Mouse (Mus musculus): Measurements from ENCODE around the gene Elmo1.

Elmo1 gene

GRCm38 (mm10) chr13:20151302-20151978 lies 61.0 kb downstream of the Elmo1 start:
- DNase-seq (ENCODE audit: low read depth, low spot score): peak; percentile 68

- DNase-seq (ENCODE audit: low read depth, low spot score): no peak
These were observed 66.7 kb downstream of the Elmo1 start for GRCm38 (mm10) chr13:20157059-20157458.

DNA sequence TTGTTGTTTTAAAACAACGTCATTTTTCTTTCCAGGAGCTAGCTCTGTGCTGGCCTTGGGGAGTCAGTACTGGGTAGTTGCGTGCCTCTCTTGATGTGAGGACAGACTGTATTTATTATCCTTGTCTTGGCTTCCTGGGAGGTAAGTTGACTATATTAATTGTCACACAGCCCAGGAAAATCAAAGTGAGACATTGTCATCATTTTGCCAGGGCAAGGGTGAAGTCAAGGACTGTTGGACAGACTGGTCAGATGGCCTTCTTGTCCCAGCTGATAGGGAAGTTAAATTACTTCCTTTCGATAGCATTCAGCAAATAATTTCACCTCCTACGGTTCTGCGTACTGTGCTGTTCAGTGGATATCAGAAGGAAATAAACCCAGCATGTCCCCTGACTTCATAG lies 67.1 kb downstream of the Elmo1 start:
- DNase-seq (ENCODE audit: low read depth, low spot score): no peak

GRCm38 (mm10) chr13:20163339-20163954 lies 73.1 kb downstream of the Elmo1 start:
- no peak for DNase-seq (ENCODE audit: low read depth, low spot score)

DNA sequence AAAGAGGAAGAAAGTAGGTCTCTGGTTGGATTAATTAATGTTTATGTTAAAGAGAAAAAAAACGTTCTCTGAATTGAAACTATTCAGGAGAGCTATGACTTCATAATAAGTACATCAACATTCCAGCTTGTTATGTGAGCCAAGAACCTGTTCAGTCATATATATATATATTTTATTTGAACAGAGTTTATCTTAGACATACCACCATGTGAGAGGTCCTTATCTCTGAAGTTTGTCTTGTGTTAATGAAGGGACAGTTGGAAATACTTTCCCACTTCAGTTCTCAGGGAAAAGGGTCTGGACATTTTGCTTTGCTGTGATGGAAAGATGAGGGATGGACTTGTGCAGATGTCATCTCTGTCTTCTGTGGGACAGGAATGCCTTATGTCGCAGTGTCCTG lies 74.4 kb downstream of the Elmo1 start:
- no peak for DNase-seq (ENCODE audit: low read depth, low spot score)

DNA sequence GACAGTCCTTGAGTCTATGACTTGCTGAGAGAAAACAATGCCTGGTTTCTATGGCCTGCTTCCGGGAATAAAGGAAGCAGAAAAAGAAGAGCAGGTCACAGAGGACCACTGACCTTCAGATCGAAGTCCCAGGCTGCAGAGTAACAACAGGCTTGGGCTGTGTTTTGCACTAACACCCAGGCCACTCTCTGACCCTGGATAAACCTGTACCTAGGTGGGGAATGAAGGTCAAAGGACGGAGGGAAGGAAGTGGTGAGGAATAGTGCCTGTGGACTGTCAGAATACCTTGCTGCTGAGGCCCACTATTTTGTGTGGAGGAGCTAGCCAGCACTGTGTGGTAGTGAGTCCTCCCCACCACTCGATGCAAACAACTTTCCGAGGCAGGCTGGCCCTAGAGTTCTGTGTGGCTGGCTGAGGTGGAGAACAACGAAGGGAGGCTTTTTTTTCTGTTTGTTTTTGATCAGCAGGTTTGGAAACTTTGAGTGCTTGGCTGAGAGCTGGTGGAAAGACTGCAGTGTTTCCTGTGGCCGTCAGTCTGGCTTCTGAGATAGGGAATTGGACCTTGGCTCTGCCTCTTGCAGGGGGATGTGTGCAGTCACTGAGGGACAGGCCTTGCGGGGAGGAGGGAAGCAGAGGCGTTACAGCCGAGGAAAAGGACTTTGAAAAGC lies 83.7 kb downstream of the Elmo1 start:
- DNase-seq (ENCODE audit: low read depth, low spot score): no peak

GRCm38 (mm10) chr13:20174655-20175280 lies 84.4 kb downstream of the Elmo1 start:
- no peak for DNase-seq (ENCODE audit: low read depth, low spot score)

- no peak for DNase-seq (ENCODE audit: low read depth, low spot score)
These were observed 90.3 kb downstream of the Elmo1 start for GRCm38 (mm10) chr13:20180738-20181137.

- peak; percentile 61 for DNase-seq (ENCODE audit: low read depth, low spot score)
These were observed 90.9 kb downstream of the Elmo1 start for GRCm38 (mm10) chr13:20181321-20181720.

DNA sequence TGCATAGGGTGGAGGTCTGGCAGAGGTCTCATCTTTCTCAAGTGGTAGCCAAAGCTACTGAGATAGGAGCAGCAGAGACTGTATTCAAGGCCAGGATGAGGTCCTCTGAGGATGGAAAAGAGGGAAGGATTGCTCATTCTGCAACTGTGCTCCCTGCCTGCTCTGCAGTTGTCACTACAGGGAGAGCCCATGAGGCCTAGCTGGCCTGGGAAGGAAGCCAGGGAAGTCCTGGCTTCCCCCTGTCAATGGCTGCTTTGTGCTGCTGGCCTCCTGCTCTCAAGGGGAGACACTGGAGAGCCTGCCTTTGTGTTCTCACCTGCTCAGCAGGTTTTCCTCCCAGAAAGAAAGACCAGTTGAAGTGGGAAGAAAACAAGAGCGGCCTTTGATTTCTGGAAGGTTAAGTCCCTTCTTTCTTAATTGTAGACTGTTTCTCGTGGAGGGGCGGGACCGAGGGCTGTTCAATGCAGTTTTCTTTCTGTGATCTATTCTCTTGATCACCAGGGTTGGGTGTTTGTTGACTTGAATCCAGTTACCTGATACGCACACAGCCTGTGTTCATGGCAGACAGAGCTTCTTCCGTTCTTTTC lies 91.9 kb downstream of the Elmo1 start:
- peak; percentile 38 for DNase-seq (ENCODE audit: low read depth, low spot score)

DNA sequence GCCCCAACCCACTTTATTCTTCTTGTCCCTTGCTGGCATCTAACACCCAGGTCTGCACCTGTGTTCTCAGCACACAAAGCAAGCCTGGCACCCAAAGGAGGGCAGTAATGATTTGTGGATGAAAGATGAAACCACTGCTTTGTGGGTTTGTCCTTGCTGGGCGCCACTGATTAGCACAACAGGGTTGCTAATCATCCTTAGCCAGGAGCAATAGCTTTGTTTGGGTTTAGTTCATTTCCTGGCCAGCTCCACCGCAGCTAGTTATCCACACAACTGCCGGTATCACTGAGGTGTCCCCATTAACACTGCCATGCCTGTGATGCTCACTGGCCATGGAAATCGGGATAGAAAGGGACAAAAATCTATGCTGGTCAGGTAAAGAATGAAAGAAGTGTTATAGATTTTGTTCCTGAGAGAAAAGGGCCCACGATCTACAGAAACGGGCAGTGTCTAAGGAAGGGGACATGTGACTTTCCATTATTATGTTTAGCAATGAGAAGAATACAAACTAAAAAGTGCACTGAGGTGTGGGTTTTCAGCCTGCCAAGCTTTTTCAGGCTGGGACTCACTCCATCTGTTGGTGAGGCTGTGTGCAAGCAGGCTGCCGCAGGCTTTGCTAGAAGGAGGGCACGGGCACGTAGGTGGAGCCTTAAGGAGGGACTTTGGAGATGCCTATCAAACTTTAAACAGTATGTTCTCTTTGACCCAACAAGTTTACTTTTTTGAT lies 93.3 kb downstream of the Elmo1 start:
- peak; percentile 31 for DNase-seq (ENCODE audit: low read depth, low spot score)

GRCm38 (mm10) chr13:20184239-20185033 lies 94.0 kb downstream of the Elmo1 start:
- DNase-seq (ENCODE audit: low read depth, low spot score): no peak

- DNase-seq (ENCODE audit: low read depth, low spot score): no peak
These were observed 94.8 kb downstream of the Elmo1 start for GRCm38 (mm10) chr13:20185034-20185846.

DNA sequence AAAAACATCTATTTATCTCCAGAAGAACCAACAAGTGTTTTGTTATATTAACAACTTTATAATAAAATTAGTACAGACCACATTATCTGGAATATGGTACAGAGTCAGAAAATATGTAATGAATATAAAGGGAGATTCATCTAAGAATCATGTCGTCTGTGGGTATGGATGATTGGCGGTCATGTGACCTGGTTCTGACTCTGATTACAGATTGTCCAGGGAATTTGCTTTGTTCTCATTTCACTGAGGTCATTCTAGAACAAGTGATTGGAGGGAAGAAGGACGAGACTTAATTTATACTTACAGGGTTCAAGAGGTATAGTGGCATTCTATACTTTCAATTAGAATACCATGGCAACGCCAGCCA lies 95.4 kb downstream of the Elmo1 start:
- DNase-seq (ENCODE audit: low read depth, low spot score): no peak

DNA sequence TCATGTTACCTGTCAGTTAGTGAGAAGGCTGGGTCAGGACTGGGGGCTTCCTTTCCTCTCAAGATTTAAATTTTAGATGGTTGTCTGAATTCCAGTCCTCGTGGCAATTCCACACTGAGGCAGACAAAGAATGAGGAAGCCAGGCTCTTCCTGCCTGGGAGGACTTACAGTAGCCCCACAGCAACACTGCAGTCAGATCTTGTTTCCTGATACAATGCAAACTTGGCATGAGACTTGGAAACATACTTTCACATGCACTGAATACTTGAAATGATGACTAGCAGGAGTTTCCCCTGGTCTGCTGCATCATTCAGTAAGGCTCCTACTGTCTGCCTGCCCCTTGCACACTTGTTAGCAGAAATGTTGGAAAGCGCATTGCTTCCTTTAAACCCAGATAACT lies 97.3 kb downstream of the Elmo1 start:
- peak; percentile 27 for DNase-seq (ENCODE audit: low read depth, low spot score)

DNA sequence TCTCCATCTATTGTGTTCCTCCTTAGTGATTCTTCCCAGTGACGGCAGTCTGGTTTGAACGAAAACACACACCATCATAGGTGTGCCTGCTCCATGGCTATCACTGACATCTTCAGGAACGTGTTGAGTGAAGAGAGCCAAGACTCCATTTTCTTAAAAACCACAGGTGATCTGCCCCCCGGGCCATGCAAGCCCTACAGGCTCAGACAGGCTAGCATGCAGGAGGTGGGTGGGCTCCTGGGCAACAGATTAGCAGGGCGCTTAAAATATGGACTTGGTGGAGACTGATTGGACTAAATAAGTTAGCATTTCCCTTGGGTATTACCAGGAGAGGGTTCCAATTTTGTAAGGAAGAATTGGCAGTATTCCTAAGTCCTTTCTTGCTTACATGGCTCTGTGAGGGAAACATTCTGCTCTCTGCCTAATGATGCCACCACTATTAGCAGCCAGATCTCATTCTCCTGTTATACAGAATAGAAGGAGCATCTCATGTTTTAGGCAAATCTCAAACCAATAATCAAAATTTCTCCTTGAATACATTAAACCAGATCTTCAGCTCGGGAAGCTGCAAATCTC lies 101.7 kb downstream of the Elmo1 start:
- DNase-seq (ENCODE audit: low read depth, low spot score): no peak

- no peak for DNase-seq (ENCODE audit: low read depth, low spot score)
These were observed 110.2 kb downstream of the Elmo1 start for GRCm38 (mm10) chr13:20200582-20200981.

DNA sequence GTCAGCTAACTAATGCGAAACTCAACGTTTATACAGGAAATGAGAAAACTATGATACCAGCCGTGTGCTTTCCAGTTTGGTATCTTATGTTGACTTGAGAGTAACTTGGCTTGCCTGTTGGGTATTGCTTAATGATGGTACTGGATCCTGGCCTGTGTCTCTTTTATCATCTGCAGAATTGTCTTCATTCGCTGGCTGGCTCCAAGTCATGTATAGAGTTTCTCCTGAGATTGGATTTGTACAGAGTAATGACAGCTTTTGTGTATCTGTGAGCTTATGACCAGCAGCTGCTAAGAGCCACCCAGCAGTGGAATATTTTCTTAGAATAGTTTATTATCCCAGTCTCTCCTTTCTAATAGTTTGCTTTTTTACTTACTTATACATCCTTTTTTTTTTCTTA lies 112.2 kb downstream of the Elmo1 start:
- no peak for DNase-seq (ENCODE audit: low read depth, low spot score)

GRCm38 (mm10) chr13:20204165-20204564 lies 113.8 kb downstream of the Elmo1 start:
- no peak for DNase-seq (ENCODE audit: low read depth, low spot score)

All from 3T3-L1 (cell line).